Mouse (Mus musculus): ENCODE data around the gene Edf1.
"Not testable (repeated sequence)": the region's sequence is repeated elsewhere in the genome, so short reads cannot be mapped to it uniquely, and the experiment has no call there.

The Edf1 gene

DNA sequence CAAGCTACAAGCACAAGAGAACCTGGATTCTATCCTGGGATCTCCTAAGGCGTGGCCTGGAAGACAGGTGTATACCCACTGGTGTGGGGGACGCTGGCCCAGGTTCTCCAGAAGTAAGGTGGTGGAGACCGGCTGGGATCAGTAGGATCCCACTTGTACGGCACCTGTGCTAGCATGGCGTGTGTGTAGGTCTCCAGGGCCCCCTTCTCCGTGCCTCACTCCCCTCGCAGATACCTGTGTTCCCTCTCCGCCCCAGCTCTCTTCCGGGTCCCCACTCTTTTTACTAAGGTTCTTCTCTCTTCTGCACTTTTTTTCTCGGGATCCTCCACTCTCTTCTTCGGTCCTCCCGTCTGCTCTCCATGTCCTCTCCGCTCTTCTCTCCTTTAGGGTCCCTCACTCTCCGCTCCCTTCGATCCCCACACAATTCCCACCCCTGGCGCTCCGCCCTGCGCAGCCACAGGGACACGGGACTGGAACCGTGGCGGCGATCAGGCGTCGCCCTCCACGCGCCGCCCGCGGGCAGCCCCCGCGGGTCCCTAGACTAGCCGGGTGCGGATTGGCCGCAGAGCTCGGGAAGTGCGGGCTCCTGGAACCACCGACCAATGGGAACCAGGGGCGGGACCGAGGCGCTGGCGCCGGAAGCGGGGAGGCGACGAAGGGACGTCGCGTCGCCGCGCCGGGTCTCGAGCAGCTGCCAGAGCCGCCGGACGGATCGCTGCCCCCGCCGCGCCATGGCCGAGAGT is at the start of gene Edf1:
TSS of gene Edf1 (plus strand) at position 627 of the 743 bp plus-strand sequence.
- DNase-seq (ENCODE audit: low spot score): peak; percentile 95

- no peak for DNase-seq (ENCODE audit: low spot score)
These were observed 47.7 kb upstream of the Edf1 start for GRCm38 (mm10) chr2:25509912-25510311.

DNA sequence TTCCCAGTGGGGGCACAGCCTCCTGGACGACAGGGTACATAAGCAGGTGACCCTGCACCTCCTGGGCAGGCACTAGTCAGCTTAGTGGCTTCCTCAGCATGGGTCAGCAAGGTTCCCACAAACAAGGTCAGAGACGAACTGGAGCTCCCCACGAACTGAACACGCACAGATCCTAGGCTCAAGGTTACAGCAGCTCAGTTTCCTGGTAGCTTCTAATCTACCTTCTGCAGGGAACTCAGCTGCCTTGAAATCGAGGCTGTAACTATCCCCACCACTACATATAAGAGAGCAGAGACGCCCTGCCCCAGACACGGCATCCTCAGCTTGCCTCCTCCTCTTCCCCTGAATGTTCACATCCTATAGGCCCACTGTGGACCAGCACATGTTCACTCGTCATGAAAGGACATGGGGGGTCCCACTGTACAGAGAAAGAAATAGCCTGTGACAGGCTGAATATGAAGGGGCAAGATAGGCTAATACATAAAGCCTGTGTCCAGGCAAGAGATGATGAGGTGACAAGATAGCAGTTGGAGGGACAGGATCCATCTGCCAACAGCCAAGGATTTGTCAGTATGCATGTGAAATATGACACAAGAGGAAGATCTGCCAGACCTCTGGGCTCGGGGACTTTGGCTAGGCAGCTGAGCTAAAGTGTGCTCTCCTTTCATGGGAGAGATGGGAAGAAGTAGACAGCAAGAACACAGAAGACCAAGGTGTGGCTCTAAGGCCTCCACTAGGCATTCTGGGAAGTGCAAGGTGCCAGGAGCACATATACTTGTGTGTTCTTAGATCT is 30.9 kb upstream of the Edf1 start:
- no peak for DNase-seq (ENCODE audit: low spot score)

GRCm38 (mm10) chr2:25533707-25534106 is 23.9 kb upstream of the Edf1 start:
- no peak for DNase-seq (ENCODE audit: low spot score)

DNA sequence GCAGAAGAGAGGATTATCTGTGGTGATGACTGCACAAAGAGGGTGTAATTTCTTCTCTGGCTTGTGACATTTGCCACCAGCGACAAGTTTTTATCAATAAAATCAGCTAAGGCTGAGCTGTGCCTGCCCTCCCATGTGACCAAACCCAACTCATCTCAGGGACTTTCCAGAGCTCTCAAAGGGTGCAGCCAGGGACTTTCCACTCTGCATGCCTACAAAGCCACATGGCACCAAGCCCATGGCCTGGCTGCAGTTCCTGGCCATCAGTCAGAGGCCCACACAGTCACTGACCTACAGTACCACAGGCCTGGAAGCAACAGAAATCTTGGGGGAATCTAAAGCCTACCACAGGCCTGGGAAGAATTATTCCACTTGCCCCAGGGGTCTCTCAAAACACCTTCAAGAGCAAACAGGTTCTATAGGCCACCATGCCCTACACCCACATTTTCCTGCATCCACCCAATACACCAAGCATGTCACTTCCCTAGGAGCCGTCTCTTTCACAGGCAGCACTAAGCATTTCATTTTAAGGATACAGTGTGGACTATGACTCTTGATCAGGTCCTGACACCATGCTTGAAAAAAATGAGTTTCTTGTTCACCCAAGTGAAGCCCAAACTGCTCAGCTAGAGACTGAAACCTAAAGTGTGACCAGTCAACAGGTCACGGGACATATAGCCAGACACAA is 23.3 kb upstream of the Edf1 start:
- peak; percentile 33 for DNase-seq (ENCODE audit: low spot score)

DNA sequence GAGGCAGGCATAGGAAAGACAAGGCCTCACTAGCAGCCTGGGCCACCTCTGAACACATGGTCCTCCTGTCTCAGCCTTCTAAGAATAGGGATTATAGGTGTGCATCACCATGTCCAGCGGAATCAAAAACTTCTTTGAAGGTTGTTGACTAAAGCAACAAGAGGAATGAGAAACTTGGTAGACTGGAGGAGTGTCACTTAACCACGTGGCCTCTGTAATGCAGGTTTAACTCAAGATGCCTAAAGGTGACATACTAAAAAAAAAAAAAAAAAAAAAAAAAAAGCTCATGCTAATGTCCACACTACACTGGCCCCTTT is 22.8 kb upstream of the Edf1 start:
- no peak for DNase-seq (ENCODE audit: low spot score)

- DNase-seq (ENCODE audit: low spot score): no peak
These were observed 21.1 kb upstream of the Edf1 start for GRCm38 (mm10) chr2:25536531-25536930.

DNA sequence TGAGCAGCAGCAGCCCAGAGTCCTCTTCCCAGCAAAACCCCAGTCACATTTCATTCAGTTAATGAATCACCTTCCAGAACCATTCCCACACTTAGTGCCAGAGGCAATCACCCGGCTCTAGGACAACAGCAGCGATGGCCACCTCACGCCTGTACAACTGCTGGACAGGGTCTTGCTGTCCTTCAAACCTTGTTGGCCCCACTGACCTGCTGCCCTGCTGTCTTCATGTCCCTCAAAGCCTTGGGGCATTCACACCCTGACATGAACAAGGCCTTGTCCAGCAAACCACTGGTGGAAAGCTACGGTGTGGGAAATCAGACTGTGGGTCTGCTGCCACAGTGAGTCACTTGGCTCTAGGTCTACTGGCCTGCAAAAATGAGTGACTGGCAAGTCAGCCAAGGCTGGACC is 17.1 kb upstream of the Edf1 start:
- DNase-seq (ENCODE audit: low spot score): no peak

- no peak for DNase-seq (ENCODE audit: low spot score)
These were observed 15.8 kb upstream of the Edf1 start for GRCm38 (mm10) chr2:25541644-25542367.

GRCm38 (mm10) chr2:25545996-25546810 is 11.4 kb upstream of the Edf1 start:
- no peak for DNase-seq (ENCODE audit: low spot score)

- peak; percentile 99 for DNase-seq (ENCODE audit: low spot score)
These were observed 10.7 kb upstream of the Edf1 start, which contains the start of gene Traf2 for GRCm38 (mm10) chr2:25546811-25547491. TSS of gene Traf2 (minus strand) at chr2:25546940.

GRCm38 (mm10) chr2:25549021-25549991 is 8.3 kb upstream of the Edf1 start:
- DNase-seq (ENCODE audit: low spot score): no peak

GRCm38 (mm10) chr2:25551186-25551585 is 6.5 kb upstream of the Edf1 start:
- no peak for DNase-seq (ENCODE audit: low spot score)

GRCm38 (mm10) chr2:25553171-25553786 is 4.4 kb upstream of the Edf1 start:
- not testable (repeated sequence) for DNase-seq (ENCODE audit: low spot score)

GRCm38 (mm10) chr2:25555479-25555878 is 2.2 kb upstream of the Edf1 start:
- not testable (repeated sequence) for DNase-seq (ENCODE audit: low spot score)

GRCm38 (mm10) chr2:25556296-25556695 is 1.4 kb upstream of the Edf1 start:
- no peak for DNase-seq (ENCODE audit: low spot score)

GRCm38 (mm10) chr2:25557964-25558360 is 315 bp downstream of the Edf1 start:
- DNase-seq (ENCODE audit: low spot score): no peak

DNA sequence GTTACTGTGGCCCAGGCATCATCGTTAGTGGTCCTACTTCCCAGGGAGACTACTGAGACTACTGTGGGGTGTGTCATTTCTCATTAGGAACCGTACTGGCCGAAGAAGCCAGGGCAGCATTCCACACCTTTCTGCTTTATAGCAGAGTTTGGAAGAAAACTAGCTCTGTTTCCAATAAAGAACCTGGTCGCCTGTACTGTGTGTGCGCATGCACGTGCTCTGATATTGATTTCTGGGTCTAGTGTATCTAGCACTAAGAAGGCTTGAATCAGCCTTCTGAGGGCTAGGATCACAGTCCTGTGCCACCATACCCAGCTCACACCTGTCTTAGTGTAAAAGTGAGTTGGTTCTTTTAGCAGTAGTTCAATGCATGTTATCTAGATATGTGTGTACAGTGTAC is 1.1 kb downstream of the Edf1 start:
- no peak for DNase-seq (ENCODE audit: low spot score)

DNA sequence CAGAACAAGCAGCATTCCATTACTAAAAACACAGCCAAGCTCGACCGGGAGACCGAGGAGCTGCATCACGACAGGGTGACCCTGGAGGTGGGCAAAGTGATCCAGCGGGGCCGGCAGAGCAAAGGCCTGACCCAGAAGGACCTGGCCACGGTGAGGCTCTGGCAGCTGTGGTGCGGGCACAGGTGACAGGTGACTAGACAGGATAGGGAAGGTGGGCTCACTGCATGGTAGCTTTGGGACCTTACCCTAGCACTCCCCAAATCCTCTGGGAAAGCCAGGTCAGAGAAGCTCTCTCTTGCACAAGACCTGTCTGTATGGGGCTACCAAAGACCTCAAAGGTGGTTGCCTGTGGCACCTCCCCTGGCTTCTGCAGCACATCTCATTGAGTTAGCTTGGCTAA is 2.9 kb downstream of the Edf1 start:
- no peak for DNase-seq (ENCODE audit: low spot score)
